Mouse (Mus musculus) liver, embryonic 11.5 days (tissue): Measurements from ENCODE around the gene Ckap5. TPM values are rescaled to one million over a fixed set of nuclear protein-coding genes. Genes with fewer than 3 reads are reported as not detected.

Experiments used
- ATAC-seq: fragments of 200-750 bp; cut with Nextera tagmentation; replicated peaks from 2 replicates; pipeline ENCODE4 v1.8.0; 2017; ENCODE audit warnings: moderate number of reproducible peaks, mild to moderate bottlenecking, moderate TSS enrichment, moderate library complexity; ENCODE audit not compliant: low FRiP score
- DNase-seq: peaks from one replicate; pipeline ENCODE4 v3.0.0-alpha.2; 2017; ENCODE audit warnings: low spot score
- H3K27ac ChIP-seq: fragments of 300-500 bp; sonication (generic); 2 replicates; pipeline ENCODE4 v1.5.1; 2014; ENCODE audit warnings: mild to moderate bottlenecking, low read depth, low read length, control low read depth
- H3K27me3 ChIP-seq: fragments of 300-500 bp; sonication (generic); replicated peaks from 2 replicates; pipeline ENCODE4 v1.6.1; 2014; ENCODE audit warnings: low read length, mixed read lengths; ENCODE audit not compliant: control insufficient read depth, insufficient read depth
- H3K36me3 ChIP-seq: fragments of 300-500 bp; sonication (generic); 2 replicates; pipeline ENCODE4 v1.6.1; 2014; ENCODE audit warnings: mild to moderate bottlenecking, low read length, moderate library complexity, mixed read lengths; ENCODE audit not compliant: control insufficient read depth, insufficient read depth
- H3K4me1 ChIP-seq: fragments of 300-500 bp; sonication (generic); replicated peaks from 2 replicates; pipeline ENCODE4 v1.6.1; 2014; ENCODE audit warnings: low read length, mixed read lengths; ENCODE audit not compliant: control insufficient read depth, insufficient read depth
- H3K4me2 ChIP-seq: fragments of 300-500 bp; sonication (generic); 2 replicates; pipeline ENCODE4 v1.6.1; 2014; ENCODE audit warnings: mild to moderate bottlenecking, control low read depth, moderate library complexity
- H3K4me3 ChIP-seq: fragments of 300-500 bp; sonication (generic); 2 replicates; pipeline ENCODE4 v1.5.1; 2014; ENCODE audit warnings: low read depth, low read length, control low read depth
- H3K9ac ChIP-seq: fragments of 300-500 bp; sonication (generic); 2 replicates; pipeline ENCODE4 v1.6.1; 2014; ENCODE audit warnings: low read depth, low read length, control low read depth
- H3K9me3 ChIP-seq: fragments of 300-500 bp; sonication (generic); 2 replicates; pipeline ENCODE4 v1.6.1; 2016; ENCODE audit warnings: low read length, inconsistent platforms, mixed read lengths; ENCODE audit not compliant: control insufficient read depth
- WGBS: fragments of 180-500 bp; shearing (Covaris S2); extraction: QIAGEN DNeasy Blood & Tissue Kit; methylation state at CpG from one replicate; pipeline ENCODE4 v1.1.7; 2014; 5-methylcytosine and 5-hydroxymethylcytosine counted together
- polyA plus RNA-seq: library from polyadenylated mRNA; unstranded; fragments of >200 nt; fragmentation: Nextera tagmentation; extraction: Ambion mirVana; gene quantifications from 2 replicates; pipeline ENCODE4 v1.2.1, GENCODE M21; 2014

Ckap5 gene
- polyA plus RNA-seq, 1 experiment from 2014 or later = 49.4 TPM

DNA sequence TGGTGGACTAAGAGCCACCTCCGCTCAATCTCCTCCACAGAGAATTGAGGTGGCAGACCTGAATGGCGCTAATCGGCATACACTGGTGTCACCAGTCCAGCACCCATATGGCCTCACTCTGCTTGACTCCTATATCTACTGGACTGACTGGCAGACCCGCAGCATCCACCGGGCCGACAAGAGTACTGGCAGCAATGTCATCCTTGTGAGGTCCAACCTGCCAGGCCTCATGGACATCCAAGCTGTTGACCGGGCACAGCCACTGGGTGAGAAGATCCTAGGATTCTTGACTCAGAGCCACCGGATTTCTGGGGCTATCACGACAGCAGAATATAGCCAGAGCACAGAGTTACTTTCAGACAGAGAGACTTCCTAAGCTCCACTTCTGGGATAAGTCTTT, 32.6 kb upstream of the Ckap5 start:
- H3K9me3 ChIP-seq = no peaks in the 10 kb centered on the region
- H3K4me1 ChIP-seq = no peaks in the 10 kb centered on the region
- no peak for ATAC-seq
- no peak overlapping the region for H3K9ac ChIP-seq
- peaks cover 17% of the 10 kb centered on the region for H3K36me3 ChIP-seq
- no peak overlapping the region for H3K4me2 ChIP-seq
- no peak overlapping the region for H3K27ac ChIP-seq
- WGBS = 90% methylated on average over 9 of the region's 9 CpGs
- no peaks in the 10 kb centered on the region for H3K27me3 ChIP-seq
- H3K4me3 ChIP-seq = no peak overlapping the region
- DNase-seq = no peak

GRCm38 (mm10) chr2:91498093-91498719, 28.4 kb upstream of the Ckap5 start:
- Histone ChIP-seq H3K4me1 (no peaks in the 10 kb centered on the region), H3K27me3 (no peaks in the 10 kb centered on the region), H3K4me2 (no peak overlapping the region), H3K36me3 (peaks cover 17% of the 10 kb centered on the region), H3K9ac (no peak overlapping the region), H3K27ac (no peak overlapping the region), H3K9me3 (no peaks in the 10 kb centered on the region), H3K4me3 (no peak overlapping the region)
- no peak for ATAC-seq
- no peak for DNase-seq
- WGBS = 57% methylated on average over 8 of the region's 8 CpGs

DNA sequence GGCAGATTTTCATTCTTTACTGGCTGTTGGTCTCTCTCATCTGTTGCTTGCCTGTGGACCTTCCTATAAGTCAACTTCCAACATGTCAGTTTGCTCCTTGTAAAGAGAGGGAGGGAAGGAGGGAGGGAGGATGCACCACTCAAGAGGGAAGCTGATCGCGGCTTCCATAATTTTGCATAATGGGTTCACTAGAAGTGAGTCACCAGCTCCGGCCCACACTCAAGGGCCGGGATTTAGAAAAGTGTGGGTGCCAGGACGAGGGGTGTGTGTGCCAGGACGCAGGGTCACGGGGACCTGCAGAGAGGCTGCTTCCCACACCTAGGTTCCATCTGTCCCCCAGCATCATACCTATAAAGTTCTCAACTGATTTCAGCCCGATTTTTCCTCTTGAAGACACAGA, 18.5 kb upstream of the Ckap5 start:
- ATAC-seq (no peak), DNase-seq (no peak)
- H3K36me3 ChIP-seq = peaks cover 12% of the 10 kb centered on the region
- no peak overlapping the region for H3K9ac ChIP-seq
- H3K27me3 ChIP-seq = no peaks in the 10 kb centered on the region
- H3K27ac ChIP-seq = no peak overlapping the region
- no peaks in the 10 kb centered on the region for H3K4me1 ChIP-seq
- no peak overlapping the region for H3K4me3 ChIP-seq
- H3K9me3 ChIP-seq = no peaks in the 10 kb centered on the region
- 86% methylated on average over 8 of the region's 8 CpGs for WGBS
- no peak overlapping the region for H3K4me2 ChIP-seq

GRCm38 (mm10) chr2:91517186-91517585, 9.4 kb upstream of the Ckap5 start:
- Histone ChIP-seq H3K9ac (no peak overlapping the region), H3K4me1 (0 out of 2 replicates have a peak, but pooled peaks cover 3% of the 10 kb centered on the region), H3K36me3 (no peaks in the 10 kb centered on the region; the same call in 1 of the 2 replicates), H3K27me3 (no peaks in the 10 kb centered on the region), H3K4me2 (no peak overlapping the region), H3K9me3 (no peaks in the 10 kb centered on the region), H3K27ac (no peak overlapping the region), H3K4me3 (no peak overlapping the region)
- 15% methylated on average over 2 of the region's 2 CpGs for WGBS
- DNase-seq (no peak), ATAC-seq (no peak)

GRCm38 (mm10) chr2:91527147-91527486, 555 bp downstream of the Ckap5 start:
- ATAC-seq (peak; percentile 47), DNase-seq (no peak)

DNA sequence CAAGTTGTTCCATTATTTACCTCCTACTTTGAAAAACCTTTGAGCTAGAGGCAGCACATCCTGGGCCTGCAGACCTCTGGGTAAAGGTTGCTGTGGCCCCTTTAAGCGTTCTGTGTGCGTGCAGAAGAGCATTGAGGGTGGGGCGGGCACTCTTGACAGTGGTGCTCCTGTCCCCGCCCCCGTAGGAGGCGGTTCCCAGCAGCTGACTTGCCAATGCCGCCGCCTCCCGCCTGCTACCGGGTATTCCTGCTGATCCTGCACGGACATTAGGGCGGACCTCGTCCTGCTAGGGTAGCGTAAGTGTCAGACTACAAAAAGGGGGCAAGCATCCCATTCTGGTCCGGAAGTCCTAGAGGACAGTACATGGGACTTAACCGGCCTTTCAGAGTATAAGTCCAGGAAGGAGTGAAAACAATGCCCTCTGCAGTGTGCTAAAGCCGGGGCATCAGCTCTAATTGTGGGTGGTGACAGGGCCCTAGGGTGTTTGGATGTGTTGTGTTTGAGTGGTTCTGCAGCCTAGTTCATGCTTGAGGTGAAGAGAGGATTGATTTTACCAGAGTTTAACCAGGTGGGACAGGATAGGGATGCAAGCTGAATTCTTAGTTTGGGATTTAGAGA, 11.1 kb downstream of the Ckap5 start:
- peaks cover 6% of the 10 kb centered on the region; the same call in 1 of the 2 replicates for H3K4me1 ChIP-seq
- 4% methylated on average over 17 of the region's 17 CpGs for WGBS
- H3K4me2 ChIP-seq = peak overlapping the region; percentile 71
- no peak overlapping the region for H3K27ac ChIP-seq
- ATAC-seq (peak; percentile 98), DNase-seq (peak; percentile 81)
- peak overlapping the region; percentile 42 for H3K4me3 ChIP-seq
- peak overlapping the region; percentile 25; the same call in 1 of the 2 replicates for H3K9ac ChIP-seq
- H3K36me3 ChIP-seq = no peaks in the 10 kb centered on the region
- no peaks in the 10 kb centered on the region for H3K9me3 ChIP-seq
- H3K27me3 ChIP-seq = no peaks in the 10 kb centered on the region

More at GRCm38 (mm10) chr2:91527147-91527486, 555 bp downstream of the Ckap5 start:
- WGBS = under 1% methylated on average over 15 of the region's 15 CpGs
- Histone ChIP-seq H3K9me3 (no peaks in the 10 kb centered on the region), H3K27me3 (no peaks in the 10 kb centered on the region), H3K4me3 (peak overlapping the region; percentile 98), H3K4me2 (peak overlapping the region; percentile 91), H3K36me3 (peaks cover 6% of the 10 kb centered on the region), H3K4me1 (no peaks in the 10 kb centered on the region; the same call in 1 of the 2 replicates), H3K27ac (peak overlapping the region; percentile 76), H3K9ac (peak overlapping the region; percentile 98)

GRCm38 (mm10) chr2:91568125-91568524, 41.6 kb downstream of the Ckap5 start:
- no peaks in the 10 kb centered on the region for H3K9me3 ChIP-seq
- H3K4me3 ChIP-seq = no peak overlapping the region
- H3K27me3 ChIP-seq = no peaks in the 10 kb centered on the region
- H3K27ac ChIP-seq = no peak overlapping the region
- ATAC-seq (no peak), DNase-seq (no peak)
- H3K9ac ChIP-seq = no peak overlapping the region
- no peaks in the 10 kb centered on the region for H3K4me1 ChIP-seq
- H3K4me2 ChIP-seq = no peak overlapping the region
- WGBS = 93% methylated on average over 2 of the region's 2 CpGs
- H3K36me3 ChIP-seq = peaks cover 32% of the 10 kb centered on the region

- Histone ChIP-seq H3K4me3 (no peak overlapping the region), H3K4me2 (no peak overlapping the region), H3K27ac (no peak overlapping the region), H3K36me3 (peaks cover 25% of the 10 kb centered on the region), H3K9ac (no peak overlapping the region), H3K9me3 (no peaks in the 10 kb centered on the region), H3K4me1 (no peaks in the 10 kb centered on the region), H3K27me3 (no peaks in the 10 kb centered on the region)
- DNase-seq (no peak), ATAC-seq (no peak)
- 96% methylated on average over 1 of the region's 1 CpGs for WGBS
Observed at GRCm38 (mm10) chr2:91580894-91581293, 54.3 kb downstream of the Ckap5 start.

DNA sequence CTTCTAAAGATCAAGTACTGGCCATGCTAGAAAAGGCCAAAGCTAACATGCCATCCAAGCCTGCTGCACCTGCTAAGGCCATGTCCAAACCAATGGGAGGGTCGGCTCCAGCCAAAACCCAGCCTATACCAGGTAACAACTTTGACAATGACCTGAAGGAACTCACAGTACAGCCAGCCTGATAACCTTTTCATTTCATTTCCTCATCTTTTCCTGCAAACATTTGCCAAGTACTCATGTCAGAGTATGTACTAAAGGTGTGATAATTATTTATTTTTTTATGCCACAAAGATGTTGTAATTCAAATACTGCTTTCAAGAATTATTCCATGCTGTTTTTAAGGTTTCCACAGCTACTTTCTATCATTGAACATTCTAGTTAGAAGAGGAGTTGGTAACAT, 59.7 kb downstream of the Ckap5 start:
- Histone ChIP-seq H3K4me1 (no peaks in the 10 kb centered on the region), H3K4me3 (no peak overlapping the region), H3K4me2 (no peak overlapping the region), H3K27me3 (no peaks in the 10 kb centered on the region), H3K27ac (no peak overlapping the region), H3K9me3 (no peaks in the 10 kb centered on the region), H3K9ac (no peak overlapping the region), H3K36me3 (peaks cover 28% of the 10 kb centered on the region)
- no peak for DNase-seq
- WGBS = 91% methylated on average over 1 of the region's 1 CpGs
- no peak for ATAC-seq
